Mouse (Mus musculus): ENCODE measurements around the gene Acat1. TPM values are rescaled to one million over a fixed set of nuclear protein-coding genes. Genes with fewer than 3 reads are reported as not detected.
A peak's percentile ranks its signal among the peaks of the same experiment; 100 is the strongest.

The Acat1 gene
- polyA plus RNA-seq, 1 experiment from 2014 or later, result 167 TPM

GRCm38 (mm10) chr9:53603384-53603783 is 6.8 kb downstream of the Acat1 start:
- Histone ChIP-seq H3K4me3 (ENCODE audit: low read length) (no peak overlapping the region), H3K36me3 (ENCODE audit: control insufficient read depth, insufficient read depth, low read length) (no peaks in the 10 kb centered on the region), H3K4me2 (ENCODE audit: low read depth, low read length) (no peak overlapping the region), H3K27me3 (replicated peaks; ENCODE audit: control insufficient read depth, insufficient read depth, low read length) (no peaks in the 10 kb centered on the region), H3K9ac (ENCODE audit: low read depth, low read length) (no peak overlapping the region), H3K9me3 (ENCODE audit: control insufficient read depth, low read length) (no peaks in the 10 kb centered on the region), H3K27ac (ENCODE audit: low read length) (peak overlapping the region; percentile 34), H3K4me1 (ENCODE audit: control insufficient read depth, insufficient read depth, low read length) (peaks cover 20% of the 10 kb centered on the region)
- 63% methylated on average over 1 of the region's 1 CpGs for WGBS
- ATAC-seq, result no peak; the same call in 1 of the 2 replicates

- Histone ChIP-seq H3K27ac (ENCODE audit: low read length) (no peak overlapping the region), H3K4me1 (ENCODE audit: control insufficient read depth, insufficient read depth, low read length) (peaks cover 18% of the 10 kb centered on the region), H3K4me2 (ENCODE audit: low read depth, low read length) (no peak overlapping the region), H3K27me3 (replicated peaks; ENCODE audit: control insufficient read depth, insufficient read depth, low read length) (no peaks in the 10 kb centered on the region), H3K9ac (ENCODE audit: low read depth, low read length) (no peak overlapping the region), H3K36me3 (ENCODE audit: control insufficient read depth, insufficient read depth, low read length) (no peaks in the 10 kb centered on the region), H3K9me3 (ENCODE audit: control insufficient read depth, low read length) (no peaks in the 10 kb centered on the region), H3K4me3 (ENCODE audit: low read length) (no peak overlapping the region)
- WGBS, result 69% methylated on average over 2 of the region's 2 CpGs
- no peak for ATAC-seq
Measured at GRCm38 (mm10) chr9:53601541-53601940, 8.6 kb downstream of the Acat1 start.

- ATAC-seq, result no peak
- 82% methylated on average over 6 of the region's 6 CpGs for WGBS
- Histone ChIP-seq H3K4me2 (ENCODE audit: low read depth, low read length) (no peak overlapping the region), H3K4me1 (ENCODE audit: control insufficient read depth, insufficient read depth, low read length) (peaks cover 6% of the 10 kb centered on the region), H3K27ac (ENCODE audit: low read length) (no peak overlapping the region), H3K9me3 (ENCODE audit: control insufficient read depth, low read length) (no peaks in the 10 kb centered on the region), H3K4me3 (ENCODE audit: low read length) (no peak overlapping the region), H3K27me3 (replicated peaks; ENCODE audit: control insufficient read depth, insufficient read depth, low read length) (no peaks in the 10 kb centered on the region), H3K36me3 (ENCODE audit: control insufficient read depth, insufficient read depth, low read length) (peaks cover 4% of the 10 kb centered on the region; the same call in 1 of the 2 replicates), H3K9ac (ENCODE audit: low read depth, low read length) (no peak overlapping the region)
Measured at GRCm38 (mm10) chr9:53598631-53599030, 11.6 kb downstream of the Acat1 start.

DNA sequence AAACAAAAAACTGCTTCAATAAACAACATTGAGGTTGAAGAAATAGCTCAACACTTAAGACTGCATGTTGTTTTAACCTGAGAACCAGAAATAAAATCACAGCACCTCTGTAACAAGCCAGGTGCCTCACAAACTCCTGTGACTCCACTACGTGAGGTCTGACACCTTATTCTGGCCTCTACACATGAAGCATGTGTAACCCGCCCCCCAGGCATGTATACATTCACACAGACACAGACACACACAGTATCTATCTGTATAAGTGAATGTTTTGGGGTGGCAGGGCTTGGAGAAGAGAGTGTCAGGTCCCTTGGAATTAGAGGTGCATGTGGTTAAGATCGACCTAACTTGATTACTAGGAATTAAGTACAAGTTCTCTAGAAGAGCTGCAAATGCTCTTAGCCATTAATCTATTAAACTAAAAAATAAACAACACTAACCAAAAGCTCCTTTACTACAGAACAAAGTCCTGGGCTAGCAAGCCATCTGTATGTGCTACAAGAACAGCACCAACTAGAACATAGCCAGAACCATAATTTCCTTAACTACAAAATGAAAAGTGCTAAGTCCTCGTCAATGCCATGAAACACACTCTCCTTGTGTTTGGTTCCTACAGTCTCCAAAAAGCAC is 13.1 kb downstream of the Acat1 start:
- Histone ChIP-seq H3K4me3 (ENCODE audit: low read length) (no peak overlapping the region), H3K27ac (ENCODE audit: low read length) (no peak overlapping the region), H3K9ac (ENCODE audit: low read depth, low read length) (no peak overlapping the region), H3K36me3 (ENCODE audit: control insufficient read depth, insufficient read depth, low read length) (peaks cover 4% of the 10 kb centered on the region), H3K9me3 (ENCODE audit: control insufficient read depth, low read length) (no peaks in the 10 kb centered on the region), H3K4me2 (ENCODE audit: low read depth, low read length) (no peak overlapping the region), H3K27me3 (replicated peaks; ENCODE audit: control insufficient read depth, insufficient read depth, low read length) (no peaks in the 10 kb centered on the region), H3K4me1 (ENCODE audit: control insufficient read depth, insufficient read depth, low read length) (no peaks in the 10 kb centered on the region)
- WGBS, result 85% methylated on average over 4 of the region's 4 CpGs
- ATAC-seq, result no peak

DNA sequence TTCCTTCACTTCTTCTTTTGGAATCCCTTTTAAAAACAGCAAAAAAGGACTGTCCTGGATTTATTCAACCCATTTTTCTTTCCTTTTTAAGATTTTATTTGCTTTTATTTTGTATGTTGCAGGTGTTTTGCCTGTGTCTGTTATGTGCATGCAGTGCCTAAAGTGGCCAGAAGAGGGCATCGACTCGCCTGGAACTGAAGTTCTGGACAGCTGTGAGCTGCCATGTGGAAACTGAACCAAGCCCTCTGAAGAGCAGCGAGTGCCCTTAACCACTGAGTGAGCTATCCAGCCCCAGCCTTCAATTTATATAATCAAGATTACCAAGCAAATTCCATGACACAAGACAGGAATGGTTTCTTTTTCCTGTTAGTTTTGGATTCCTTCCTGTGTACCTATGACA is 15.4 kb downstream of the Acat1 start:
- no peaks in the 10 kb centered on the region for H3K4me1 ChIP-seq (ENCODE audit: control insufficient read depth, insufficient read depth, low read length)
- peaks cover 8% of the 10 kb centered on the region for H3K36me3 ChIP-seq (ENCODE audit: control insufficient read depth, insufficient read depth, low read length)
- H3K9ac ChIP-seq (ENCODE audit: low read depth, low read length), result no peak overlapping the region
- no peak overlapping the region for H3K4me3 ChIP-seq (ENCODE audit: low read length)
- no peaks in the 10 kb centered on the region for H3K9me3 ChIP-seq (ENCODE audit: control insufficient read depth, low read length)
- WGBS, result 11% methylated on average over 3 of the region's 3 CpGs
- no peak; the same call in 1 of the 2 replicates for ATAC-seq
- H3K4me2 ChIP-seq (ENCODE audit: low read depth, low read length), result no peak overlapping the region
- H3K27ac ChIP-seq (ENCODE audit: low read length), result no peak overlapping the region
- H3K27me3 ChIP-seq (replicated peaks; ENCODE audit: control insufficient read depth, insufficient read depth, low read length), result no peaks in the 10 kb centered on the region

- Histone ChIP-seq H3K4me3 (ENCODE audit: low read length) (no peak overlapping the region), H3K4me2 (ENCODE audit: low read depth, low read length) (no peak overlapping the region), H3K36me3 (ENCODE audit: control insufficient read depth, insufficient read depth, low read length) (peaks cover 16% of the 10 kb centered on the region; the same call in 1 of the 2 replicates), H3K9me3 (ENCODE audit: control insufficient read depth, low read length) (no peaks in the 10 kb centered on the region), H3K4me1 (ENCODE audit: control insufficient read depth, insufficient read depth, low read length) (no peaks in the 10 kb centered on the region), H3K27me3 (replicated peaks; ENCODE audit: control insufficient read depth, insufficient read depth, low read length) (no peaks in the 10 kb centered on the region), H3K9ac (ENCODE audit: low read depth, low read length) (no peak overlapping the region), H3K27ac (ENCODE audit: low read length) (no peak overlapping the region)
- 92% methylated on average over 4 of the region's 4 CpGs for WGBS
- no peak for ATAC-seq
Measured at GRCm38 (mm10) chr9:53581870-53582269, 28.3 kb downstream of the Acat1 start.

DNA sequence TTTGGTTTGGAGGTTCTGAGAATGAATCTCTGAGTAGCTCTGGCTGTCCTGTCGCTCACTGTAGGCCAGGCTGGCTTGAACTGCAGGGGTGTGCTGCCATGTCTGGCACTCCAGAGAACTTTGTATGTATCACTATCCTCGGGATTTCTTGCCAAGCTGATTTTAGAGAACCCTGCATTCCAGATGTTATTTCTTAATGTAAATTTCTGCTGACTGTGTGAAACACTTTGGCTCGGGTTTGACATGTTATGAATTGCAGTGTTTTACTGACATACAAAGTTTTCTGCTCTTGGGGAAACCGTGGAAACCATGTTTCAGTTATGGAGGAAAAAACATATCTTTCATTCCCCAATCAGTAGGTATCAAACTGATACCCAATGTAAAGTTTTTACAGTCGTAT is 34.5 kb downstream of the Acat1 start:
- no peak overlapping the region for H3K27ac ChIP-seq (ENCODE audit: low read length)
- ATAC-seq, result no peak
- H3K4me1 ChIP-seq (ENCODE audit: control insufficient read depth, insufficient read depth, low read length), result no peaks in the 10 kb centered on the region
- peaks cover 10% of the 10 kb centered on the region; the same call in 1 of the 2 replicates for H3K36me3 ChIP-seq (ENCODE audit: control insufficient read depth, insufficient read depth, low read length)
- H3K9ac ChIP-seq (ENCODE audit: low read depth, low read length), result no peak overlapping the region
- WGBS, result 64% methylated on average over 5 of the region's 5 CpGs
- H3K4me2 ChIP-seq (ENCODE audit: low read depth, low read length), result no peak overlapping the region
- no peaks in the 10 kb centered on the region for H3K9me3 ChIP-seq (ENCODE audit: control insufficient read depth, low read length)
- no peak overlapping the region for H3K4me3 ChIP-seq (ENCODE audit: low read length)
- H3K27me3 ChIP-seq (replicated peaks; ENCODE audit: control insufficient read depth, insufficient read depth, low read length), result no peaks in the 10 kb centered on the region

DNA sequence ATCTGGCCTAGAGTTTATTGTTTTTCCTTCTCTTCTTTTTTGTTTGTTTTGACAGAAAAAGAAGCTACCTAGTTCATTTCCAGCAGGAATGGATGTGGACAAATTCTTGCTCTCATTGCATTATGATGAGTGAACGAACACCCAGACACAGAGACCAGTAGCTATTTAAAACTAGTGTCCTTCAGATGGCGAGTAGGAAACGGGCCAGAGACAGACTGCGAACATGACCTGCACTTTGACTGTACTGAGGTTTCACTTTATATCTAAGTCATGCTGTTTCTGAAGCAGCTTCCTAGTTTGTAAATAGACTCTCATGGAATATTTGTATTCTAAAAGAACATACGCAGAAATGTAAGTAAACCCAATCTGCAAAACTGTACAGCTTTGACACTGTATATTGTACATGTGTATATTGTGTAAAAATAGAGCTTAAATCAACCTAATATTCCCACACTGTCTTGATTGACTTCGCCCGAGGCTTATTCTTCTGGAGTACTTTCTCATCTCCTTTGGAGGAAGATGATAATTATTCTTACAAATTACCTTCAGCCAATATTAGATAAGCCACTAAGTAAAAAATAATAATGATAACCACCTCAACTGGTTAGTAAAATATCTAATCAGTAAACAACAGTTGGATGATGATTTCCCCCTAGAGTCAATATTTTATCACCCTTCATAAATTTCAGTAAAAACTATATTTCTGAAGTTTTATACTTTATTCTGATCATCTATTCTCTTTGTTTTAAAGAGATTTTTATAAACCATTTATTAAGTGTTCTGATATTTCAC is 37.5 kb downstream of the Acat1 start:
- 92% methylated on average over 7 of the region's 7 CpGs for WGBS
- Histone ChIP-seq H3K36me3 (ENCODE audit: control insufficient read depth, insufficient read depth, low read length) (peaks cover 10% of the 10 kb centered on the region; the same call in 1 of the 2 replicates), H3K27ac (ENCODE audit: low read length) (no peak overlapping the region), H3K4me1 (ENCODE audit: control insufficient read depth, insufficient read depth, low read length) (no peaks in the 10 kb centered on the region), H3K4me2 (ENCODE audit: low read depth, low read length) (no peak overlapping the region), H3K9ac (ENCODE audit: low read depth, low read length) (no peak overlapping the region), H3K4me3 (ENCODE audit: low read length) (no peak overlapping the region), H3K9me3 (ENCODE audit: control insufficient read depth, low read length) (no peaks in the 10 kb centered on the region), H3K27me3 (replicated peaks; ENCODE audit: control insufficient read depth, insufficient read depth, low read length) (no peaks in the 10 kb centered on the region)
- ATAC-seq, result no peak

GRCm38 (mm10) chr9:53570662-53571061 is 39.5 kb downstream of the Acat1 start:
- WGBS, result 80% methylated on average over 6 of the region's 6 CpGs
- ATAC-seq, result no peak
- H3K4me1 ChIP-seq (ENCODE audit: control insufficient read depth, insufficient read depth, low read length), result no peaks in the 10 kb centered on the region
- H3K27ac ChIP-seq (ENCODE audit: low read length), result no peak overlapping the region
- H3K4me3 ChIP-seq (ENCODE audit: low read length), result no peak overlapping the region
- no peaks in the 10 kb centered on the region for H3K27me3 ChIP-seq (replicated peaks; ENCODE audit: control insufficient read depth, insufficient read depth, low read length)
- H3K9me3 ChIP-seq (ENCODE audit: control insufficient read depth, low read length), result no peaks in the 10 kb centered on the region
- H3K36me3 ChIP-seq (ENCODE audit: control insufficient read depth, insufficient read depth, low read length), result peaks cover 11% of the 10 kb centered on the region; the same call in 1 of the 2 replicates
- no peak overlapping the region for H3K9ac ChIP-seq (ENCODE audit: low read depth, low read length)
- no peak overlapping the region for H3K4me2 ChIP-seq (ENCODE audit: low read depth, low read length)
